Mouse (Mus musculus): ENCODE data around the gene Xylt1. TPM values are rescaled to one million over a fixed set of nuclear protein-coding genes. Genes with fewer than 3 reads are reported as not detected.
A peak's percentile ranks its signal among the peaks of the same experiment; 100 is the strongest.

Xylt1 gene
- total RNA-seq, 2 experiments from 2014 or later: 43.5 to 43.9 TPM

DNA sequence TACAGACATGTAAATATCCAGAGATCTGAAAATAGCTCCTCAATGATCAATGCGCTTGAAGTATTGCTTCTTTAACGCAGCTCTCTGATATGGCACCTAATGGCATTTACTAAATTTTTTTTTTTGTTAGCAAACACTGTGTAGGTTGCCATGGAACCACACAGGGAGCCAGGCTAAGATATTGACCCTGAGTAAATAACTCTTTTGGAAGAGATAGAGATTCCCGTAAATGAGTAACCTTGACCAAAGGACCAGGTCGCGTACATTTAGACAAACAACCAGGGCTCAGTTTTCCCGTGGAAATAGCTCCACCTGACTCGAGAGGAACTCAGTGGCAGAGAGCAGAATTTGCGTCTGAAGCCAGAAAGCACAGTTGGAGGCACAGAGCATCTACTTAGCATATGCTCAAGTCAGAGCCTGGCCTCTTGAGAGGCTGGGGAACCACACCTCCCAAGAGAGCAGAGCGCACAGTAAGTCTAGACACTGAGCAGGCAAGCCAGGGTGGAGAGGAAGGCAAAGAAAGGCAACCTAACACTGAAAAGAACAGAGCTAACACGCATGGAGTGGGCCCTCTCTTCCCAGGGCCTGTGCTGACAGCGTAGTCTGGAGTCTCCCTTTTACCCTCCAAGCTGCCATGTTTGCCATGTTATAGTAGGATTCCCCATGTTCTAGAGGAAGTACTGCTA, 232.2 kb downstream of the Xylt1 start:
- no peak for TF ChIP-seq CTCF (conservative IDR thresholded peaks at IDR 0.05)
- Histone ChIP-seq H3K4me3 (no peak overlapping the region), H3K27ac (no peak overlapping the region)
- DNase-seq (ENCODE audit: low spot score in 2 of 2): no peak

- no peak overlapping the region for H3K27ac ChIP-seq
- no peak for DNase-seq (ENCODE audit: low spot score in 2 of 2)
- H3K4me3 ChIP-seq: no peak overlapping the region
- no peak for TF ChIP-seq CTCF (conservative IDR thresholded peaks at IDR 0.05)
Observed at GRCm38 (mm10) chr7:117613796-117614195, 233.0 kb downstream of the Xylt1 start.

GRCm38 (mm10) chr7:117614346-117614745, 233.6 kb downstream of the Xylt1 start:
- Histone ChIP-seq H3K27ac (no peak overlapping the region), H3K4me3 (no peak overlapping the region)
- no peak for TF ChIP-seq CTCF (conservative IDR thresholded peaks at IDR 0.05)
- no peak for DNase-seq (ENCODE audit: low spot score in 2 of 2)

DNA sequence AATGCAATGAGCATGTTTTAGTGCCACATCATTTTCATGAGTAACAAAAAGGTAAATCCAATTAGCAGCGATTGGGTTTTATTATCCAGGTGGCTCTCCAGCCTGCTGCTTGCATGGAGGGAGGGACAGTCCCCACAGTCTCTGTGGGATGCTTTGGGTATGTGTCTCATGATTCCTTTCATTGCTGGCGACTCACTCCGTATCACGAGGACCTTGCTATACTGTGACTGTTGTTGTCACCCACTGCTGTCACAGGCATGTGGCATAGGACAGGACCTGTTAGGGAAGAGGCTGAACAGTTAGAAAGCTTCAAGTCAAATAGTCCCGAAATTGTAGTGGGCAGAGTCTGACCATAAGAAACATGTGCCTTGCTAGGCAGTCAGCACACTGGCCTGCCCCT, 234.1 kb downstream of the Xylt1 start:
- TF ChIP-seq CTCF (conservative IDR thresholded peaks at IDR 0.05): no peak
- no peak overlapping the region for H3K4me3 ChIP-seq
- no peak overlapping the region for H3K27ac ChIP-seq
- DNase-seq (ENCODE audit: low spot score in 2 of 2): no peak

DNA sequence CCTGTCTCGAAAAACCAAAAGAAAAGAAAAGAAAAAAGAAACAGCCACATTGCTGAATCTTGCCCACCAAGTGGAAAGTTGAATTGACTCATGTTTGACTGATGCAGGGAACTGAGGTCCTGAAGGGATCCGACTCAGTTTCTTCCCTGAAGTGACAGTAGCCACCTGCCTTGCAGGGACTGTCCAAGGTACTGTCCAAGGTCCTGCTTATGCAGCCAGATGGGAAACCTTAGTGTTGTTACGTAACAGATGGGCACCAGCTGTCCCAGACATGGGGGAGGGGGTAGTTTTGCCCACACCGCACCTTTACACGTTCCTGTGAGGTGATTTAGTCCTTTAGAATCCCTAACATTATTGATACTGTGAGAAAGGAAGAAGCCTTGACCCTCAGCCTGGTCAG, 235.5 kb downstream of the Xylt1 start:
- no peak overlapping the region for H3K27ac ChIP-seq
- no peak overlapping the region for H3K4me3 ChIP-seq
- no peak for TF ChIP-seq CTCF (conservative IDR thresholded peaks at IDR 0.05)
- no peak for DNase-seq (ENCODE audit: low spot score in 2 of 2)

DNA sequence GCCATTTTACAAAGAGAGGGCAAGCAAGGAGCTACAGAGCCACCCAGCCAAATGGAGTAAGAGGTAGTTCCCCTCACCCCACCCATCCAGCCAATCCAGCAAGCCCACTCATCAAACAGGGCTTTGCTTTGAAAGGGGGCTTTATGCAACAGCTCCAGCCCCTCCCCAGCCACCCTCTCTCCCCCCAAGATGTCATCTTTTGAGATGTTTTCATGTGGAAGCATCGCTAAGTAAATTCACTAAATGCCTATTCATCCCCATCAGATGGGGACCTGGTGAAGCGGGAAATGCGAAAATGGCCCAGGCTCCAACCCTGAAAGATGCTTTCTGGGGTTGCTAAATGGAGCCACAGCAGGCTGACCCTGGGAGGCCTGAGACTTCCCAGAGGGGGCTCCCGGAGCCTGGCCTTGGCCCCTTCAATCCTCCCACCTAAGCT, 238.0 kb downstream of the Xylt1 start:
- TF ChIP-seq CTCF (conservative IDR thresholded peaks at IDR 0.05): no peak
- no peak overlapping the region for H3K4me3 ChIP-seq
- peak overlapping the region; percentile 23; the same call in 1 of the 2 replicates for H3K27ac ChIP-seq
- no peak for DNase-seq (ENCODE audit: low spot score in 2 of 2)

GRCm38 (mm10) chr7:117621566-117621965, 240.8 kb downstream of the Xylt1 start:
- no peak for DNase-seq (ENCODE audit: low spot score in 2 of 2)
- Histone ChIP-seq H3K27ac (peak overlapping the region; percentile 43; the same call in 1 of the 2 replicates), H3K4me3 (no peak overlapping the region)
- TF ChIP-seq CTCF (conservative IDR thresholded peaks at IDR 0.05): no peak

- TF ChIP-seq CTCF (conservative IDR thresholded peaks at IDR 0.05): peak; percentile 74
- H3K27ac ChIP-seq: no peak overlapping the region
- no peak overlapping the region for H3K4me3 ChIP-seq
- DNase-seq (ENCODE audit: low spot score in 2 of 2): peak in 1 of 2 experiments; percentile 43
Observed at GRCm38 (mm10) chr7:117622769-117623168, 242.0 kb downstream of the Xylt1 start.

GRCm38 (mm10) chr7:117628791-117629190, 248.0 kb downstream of the Xylt1 start:
- no peak overlapping the region for H3K4me3 ChIP-seq
- TF ChIP-seq CTCF (conservative IDR thresholded peaks at IDR 0.05): no peak
- H3K27ac ChIP-seq: peak overlapping the region; percentile 86; the same call in 1 of the 2 replicates
- peak in 1 of 2 experiments; percentile 19 for DNase-seq (ENCODE audit: low spot score in 2 of 2)

GRCm38 (mm10) chr7:117630657-117631056, 249.9 kb downstream of the Xylt1 start:
- H3K4me3 ChIP-seq: no peak overlapping the region
- DNase-seq (ENCODE audit: low spot score in 2 of 2): peak in 1 of 2 experiments; percentile 16
- peak overlapping the region; percentile 86; the same call in 1 of the 2 replicates for H3K27ac ChIP-seq
- TF ChIP-seq CTCF (conservative IDR thresholded peaks at IDR 0.05): peak; percentile 56

DNA sequence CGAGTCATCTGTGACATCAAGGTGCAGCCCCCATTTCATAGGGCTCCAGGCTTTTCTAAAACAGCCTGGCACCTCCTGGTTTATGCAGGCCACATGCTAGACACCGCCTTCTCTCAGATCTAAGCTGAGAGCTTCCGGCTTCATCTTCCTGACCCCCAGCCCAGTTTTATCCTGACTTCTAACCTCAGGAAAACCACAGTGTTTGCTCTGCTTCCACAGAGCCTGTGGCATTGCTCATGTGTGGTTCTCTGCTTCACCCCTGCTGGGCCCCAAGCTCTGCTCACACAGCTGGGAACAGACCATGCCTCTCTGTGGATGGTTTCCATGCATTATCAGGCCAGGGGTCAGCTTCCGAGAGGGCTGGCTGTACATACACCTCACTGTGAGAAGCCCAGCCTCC, 254.8 kb downstream of the Xylt1 start:
- no peak for TF ChIP-seq CTCF (conservative IDR thresholded peaks at IDR 0.05)
- no peak for DNase-seq (ENCODE audit: low spot score in 2 of 2)
- no peak overlapping the region for H3K27ac ChIP-seq
- no peak overlapping the region for H3K4me3 ChIP-seq

GRCm38 (mm10) chr7:117636713-117637112, 255.9 kb downstream of the Xylt1 start:
- Histone ChIP-seq H3K4me3 (no peak overlapping the region), H3K27ac (no peak overlapping the region)
- DNase-seq (ENCODE audit: low spot score in 2 of 2): no peak
- TF ChIP-seq CTCF (conservative IDR thresholded peaks at IDR 0.05): no peak

GRCm38 (mm10) chr7:117637997-117638396, 257.2 kb downstream of the Xylt1 start:
- no peak for TF ChIP-seq CTCF (conservative IDR thresholded peaks at IDR 0.05)
- Histone ChIP-seq H3K4me3 (no peak overlapping the region), H3K27ac (no peak overlapping the region)
- DNase-seq (ENCODE audit: low spot score in 2 of 2): no peak

DNA sequence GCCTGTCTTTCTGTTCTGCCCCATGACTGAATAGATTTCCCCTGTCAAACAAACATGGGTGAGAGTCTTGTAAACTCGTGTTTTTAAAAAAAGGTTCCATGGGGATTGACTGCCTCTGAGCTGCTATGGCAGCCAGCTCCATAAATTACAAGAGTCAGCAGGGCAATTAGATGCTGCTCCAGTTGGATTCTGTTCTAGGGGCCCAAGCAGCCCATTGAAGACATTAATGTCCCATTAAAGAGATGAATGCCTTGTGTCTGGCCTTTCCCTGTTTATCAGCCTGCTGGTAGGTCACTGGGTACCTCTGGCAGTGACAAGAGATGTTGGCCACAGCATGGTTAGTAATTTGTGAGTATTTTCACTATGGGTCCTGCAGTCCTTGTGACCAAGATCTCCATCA, 271.9 kb downstream of the Xylt1 start:
- no peak overlapping the region for H3K4me3 ChIP-seq
- TF ChIP-seq CTCF (conservative IDR thresholded peaks at IDR 0.05): no peak
- no peak for DNase-seq (ENCODE audit: low spot score in 2 of 2)

More for the DNA sequence above, 271.9 kb downstream of the Xylt1 start:
- no peak overlapping the region for H3K27ac ChIP-seq

All from layer of hippocampus, adult 2 months (tissue).